Mouse (Mus musculus): Measurements from ENCODE around the gene Ifi203.
"Not testable (repeated sequence)": the region's sequence is repeated elsewhere in the genome, so short reads cannot be mapped to it uniquely, and the experiment has no call there.

Ifi203 gene

DNA sequence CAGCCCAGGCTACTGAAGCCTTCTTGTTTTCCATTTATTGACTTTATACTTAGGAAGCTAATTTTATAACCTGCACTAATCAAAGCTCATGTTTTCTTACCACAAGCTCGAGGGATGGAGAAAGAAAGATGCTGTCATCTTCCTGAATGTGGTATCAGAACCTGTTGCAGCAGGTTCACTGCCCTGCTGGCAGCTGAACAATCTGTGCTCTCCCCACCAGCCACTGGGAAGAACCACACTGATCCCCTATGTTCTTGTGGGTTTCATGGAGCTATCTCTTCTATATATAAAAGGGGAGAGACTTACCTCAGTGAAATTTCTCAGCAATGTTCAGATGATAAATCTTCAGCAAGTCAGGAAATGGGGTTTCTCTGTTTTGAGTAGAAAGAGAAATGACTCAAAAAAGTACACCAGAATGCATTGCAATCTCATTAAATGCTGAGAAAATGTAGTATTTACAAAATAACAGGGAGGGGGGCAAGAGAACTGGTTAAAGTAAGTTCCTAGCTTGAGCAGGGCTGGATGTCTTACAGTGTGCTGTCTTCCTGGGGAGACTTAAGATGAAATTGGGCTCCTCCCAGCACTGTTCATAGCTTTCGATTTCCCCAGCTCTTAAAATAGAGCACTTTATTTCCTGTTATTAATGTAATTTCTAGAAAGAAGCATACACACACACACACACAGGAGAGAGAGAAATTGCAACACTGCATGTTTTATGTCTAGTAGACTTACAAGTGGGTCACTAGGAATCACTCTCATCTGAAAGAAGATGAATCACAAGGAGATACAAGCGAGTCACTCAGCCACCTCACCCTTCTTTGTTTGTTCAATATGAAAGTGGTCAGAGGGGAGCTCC, at the start of gene Ifi203, which contains the start of gene Mndal:
Ifi203 (minus strand) TSS at position 749 of the 856 bp plus-strand sequence.
Mndal (minus strand) TSS at position 568 of the 856 bp plus-strand sequence.
- not testable (repeated sequence) for DNase-seq (ENCODE audit: low read depth, low spot score)

DNA sequence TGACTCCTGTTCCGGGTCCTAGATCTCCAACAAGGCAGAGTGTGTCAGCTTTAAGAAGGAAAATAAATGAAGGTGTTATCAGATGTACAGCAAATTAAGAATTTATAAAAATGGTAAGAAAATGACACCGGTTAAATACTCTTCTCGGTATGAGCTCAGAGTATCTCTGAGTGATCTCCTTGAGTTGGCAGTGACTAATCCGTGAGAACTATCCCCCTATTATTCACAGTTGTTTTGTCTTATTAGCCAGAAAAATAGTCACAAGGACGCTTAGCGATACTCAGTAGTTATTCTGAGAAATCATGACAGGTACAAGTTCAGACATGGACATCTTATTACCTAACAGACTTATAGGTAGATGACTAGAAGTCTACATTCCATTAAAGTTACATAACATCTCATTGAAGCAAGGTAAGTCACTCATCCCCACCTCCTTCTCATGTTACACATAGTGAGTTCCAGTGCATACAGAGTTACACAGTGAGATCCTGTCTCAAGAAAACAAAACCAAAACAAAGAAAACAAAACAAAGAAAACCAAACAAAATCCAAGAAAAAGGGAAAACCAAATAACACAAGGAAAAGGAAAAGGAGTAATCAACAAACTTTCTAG, 40.3 kb upstream of the Ifi203 start, which contains the start of gene Ifi202b:
Ifi202b (minus strand) TSS at position 51 of the 612 bp plus-strand sequence.
- not testable (repeated sequence) for DNase-seq (ENCODE audit: low read depth, low spot score)

DNA sequence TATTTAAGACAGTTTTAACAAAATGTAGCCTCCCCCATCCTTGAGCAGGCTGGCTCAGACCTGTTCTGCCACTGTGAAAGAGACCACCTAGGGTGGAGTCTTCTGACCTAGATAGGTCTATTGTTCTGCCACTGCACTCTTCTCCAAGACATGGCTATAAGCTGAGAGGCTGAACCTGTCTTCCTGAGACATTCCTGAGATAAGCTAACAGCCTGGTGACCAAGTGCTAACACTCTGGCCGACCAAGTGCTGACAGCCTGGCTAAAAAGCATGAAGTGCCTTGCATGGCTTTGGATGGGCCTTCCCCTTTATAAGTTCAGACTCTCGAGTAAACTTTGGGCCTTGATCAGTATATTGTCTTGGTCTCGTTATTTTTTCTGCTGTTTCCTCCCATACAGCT, 38.6 kb upstream of the Ifi203 start:
- DNase-seq (ENCODE audit: low read depth, low spot score): peak; percentile 82

DNA sequence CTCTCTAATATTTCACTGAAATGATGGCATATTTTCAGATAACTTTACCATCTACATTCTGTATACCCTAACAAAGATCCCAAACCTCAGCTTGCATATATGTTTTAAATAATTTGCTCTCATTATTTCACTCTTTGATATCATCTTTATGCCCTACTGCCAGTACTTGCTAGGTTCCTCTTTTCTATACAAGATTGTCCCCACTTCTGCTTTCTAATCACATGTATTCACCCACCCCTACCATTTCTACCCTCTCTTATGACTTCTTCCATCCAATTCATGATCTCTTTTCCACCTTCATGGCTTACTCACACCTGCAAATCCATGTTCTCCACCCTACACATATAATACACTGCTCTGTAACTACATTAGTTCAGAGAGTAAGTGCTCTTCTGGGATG, 35.1 kb upstream of the Ifi203 start:
- no peak for DNase-seq (ENCODE audit: low read depth, low spot score)

DNA sequence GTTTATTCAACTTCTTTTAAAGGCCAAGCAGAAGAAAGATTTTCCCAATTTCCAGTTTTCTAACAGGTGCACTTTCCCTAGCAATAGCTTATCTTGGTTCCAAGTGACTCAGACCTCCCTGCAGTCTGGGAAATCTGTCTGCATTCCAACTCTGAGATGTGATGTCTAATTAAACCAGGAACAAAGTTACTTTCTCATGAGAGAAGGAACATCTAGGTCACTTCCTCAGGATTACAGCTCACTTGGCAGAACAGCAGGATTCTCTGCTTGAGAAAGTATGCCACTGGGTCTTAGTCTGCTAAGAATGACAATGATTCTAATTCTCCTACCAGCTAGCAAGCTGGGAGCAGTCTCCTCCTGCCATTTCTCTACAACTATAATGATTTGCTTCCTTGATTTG, 30.6 kb upstream of the Ifi203 start:
- DNase-seq (ENCODE audit: low read depth, low spot score): no peak

DNA sequence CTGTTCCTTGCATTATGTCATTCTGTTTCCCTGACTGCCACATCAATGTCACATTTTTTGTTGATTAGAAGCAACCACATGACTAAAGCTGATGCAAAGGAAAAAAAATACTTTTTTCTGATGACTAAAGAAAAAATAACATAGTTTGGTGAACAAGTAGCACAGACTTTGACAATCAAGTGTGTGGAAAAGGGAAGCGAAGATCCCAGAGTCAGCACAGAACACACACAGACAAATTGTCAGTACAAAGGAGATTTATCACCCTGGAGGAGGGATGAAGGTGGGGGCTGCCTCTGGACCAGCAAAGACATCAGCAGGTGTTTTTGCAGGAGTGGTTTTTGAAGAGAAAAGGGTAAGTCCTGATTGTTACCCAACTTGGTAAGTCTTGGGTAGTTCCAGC, 19.0 kb upstream of the Ifi203 start:
- not testable (repeated sequence) for DNase-seq (ENCODE audit: low read depth, low spot score)

DNA sequence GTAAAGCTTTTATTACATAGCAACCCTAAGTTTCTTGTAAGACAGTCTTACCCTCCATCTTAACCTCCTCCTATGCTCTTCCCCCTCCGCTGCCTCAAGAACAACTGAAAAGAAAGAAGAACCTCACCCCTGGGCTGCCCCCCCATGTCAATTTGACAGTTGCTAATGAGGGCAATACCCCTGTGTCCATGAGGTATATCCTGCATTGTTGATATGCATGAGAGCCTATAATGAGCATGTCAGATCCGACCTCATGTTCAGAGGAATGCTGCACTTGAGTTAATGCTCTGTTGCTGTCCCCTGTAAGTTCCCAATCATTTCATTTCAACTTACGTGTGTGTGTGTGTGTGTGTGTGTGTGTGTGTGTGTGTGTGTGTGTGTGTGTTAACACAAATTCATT, 17.5 kb upstream of the Ifi203 start:
- not testable (repeated sequence) for DNase-seq (ENCODE audit: low read depth, low spot score)

DNA sequence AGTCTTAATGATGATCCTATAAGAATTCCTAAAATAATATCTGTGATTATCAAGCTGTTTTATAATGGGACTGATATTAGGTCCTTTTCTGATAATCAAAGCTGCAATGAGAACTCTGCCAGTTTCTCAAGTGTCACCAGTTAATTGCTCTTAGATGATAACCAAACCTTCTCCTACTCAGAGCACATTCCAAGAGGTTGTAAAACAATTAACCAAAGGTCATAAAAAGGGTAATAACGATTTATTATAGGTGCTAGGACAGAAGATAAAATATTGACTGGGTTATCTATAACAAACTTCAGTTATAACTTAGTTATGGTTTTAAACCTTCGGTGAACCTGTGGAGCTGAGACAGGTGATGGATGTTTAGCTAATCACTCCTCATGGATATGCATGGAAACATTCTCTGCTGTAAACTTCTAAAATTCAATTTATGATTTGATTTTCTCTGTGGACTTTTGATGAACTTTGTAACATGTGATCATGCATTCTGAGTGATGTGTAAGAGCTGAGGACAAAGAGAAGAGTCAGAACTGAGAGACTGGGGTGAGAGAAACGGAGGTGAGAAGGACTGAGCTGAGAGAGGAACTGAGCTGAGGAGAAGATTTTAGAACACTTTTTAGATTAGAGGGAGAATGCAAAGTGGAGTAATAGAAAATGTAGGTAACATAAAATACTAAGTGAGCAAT, 13.5 kb upstream of the Ifi203 start:
- not testable (repeated sequence) for DNase-seq (ENCODE audit: low read depth, low spot score)

DNA sequence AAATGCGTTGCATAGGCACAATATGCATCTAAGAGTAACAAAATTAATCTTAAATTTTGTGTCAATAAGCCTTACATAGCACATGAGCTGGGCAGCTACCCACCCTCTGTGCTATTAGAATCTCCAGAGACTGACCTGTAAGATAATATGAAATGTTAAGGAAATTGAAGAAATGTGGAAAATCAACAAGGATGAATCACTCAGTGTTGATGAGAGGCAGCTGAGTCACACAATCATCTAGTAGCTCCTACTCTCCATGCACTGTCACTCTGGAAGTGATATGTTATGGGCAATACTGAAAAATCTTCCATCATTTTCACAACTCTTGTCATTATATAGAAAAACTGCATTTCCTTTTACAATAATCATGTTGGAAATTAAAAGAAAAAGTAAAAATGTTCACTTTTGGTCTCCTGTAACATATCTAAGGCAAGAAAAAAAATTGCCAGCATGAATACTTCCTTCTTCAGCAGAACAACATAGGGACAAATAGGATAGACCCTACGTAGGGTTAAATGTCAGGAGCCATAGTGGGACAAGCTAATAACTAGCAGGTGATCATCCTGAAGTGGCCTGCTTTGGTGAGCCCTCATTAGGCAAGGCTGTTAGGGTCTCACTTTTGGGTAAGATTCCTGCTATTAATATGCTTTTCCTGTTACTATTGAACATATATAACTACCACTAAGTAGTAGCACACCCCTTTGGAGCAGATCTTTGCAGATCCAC, 12.8 kb upstream of the Ifi203 start:
- no peak for DNase-seq (ENCODE audit: low read depth, low spot score)

DNA sequence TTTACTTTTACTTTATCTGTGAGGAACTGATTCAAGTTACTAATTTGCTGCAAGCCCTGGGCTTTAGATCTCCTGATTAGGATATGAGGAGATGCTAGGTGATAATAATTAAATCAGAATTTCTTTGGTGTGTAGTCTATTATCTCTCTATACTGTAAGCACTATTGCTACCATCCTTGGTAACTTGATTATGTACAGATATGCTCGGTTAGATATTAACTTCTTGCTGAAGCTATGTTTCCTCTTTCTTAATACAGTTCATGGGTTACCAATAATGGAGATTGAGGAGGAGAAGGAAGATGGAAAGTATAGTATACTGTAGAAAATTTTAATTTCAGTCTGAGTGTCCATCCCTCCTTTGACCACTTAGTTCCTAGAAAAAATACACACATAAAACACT, 11.1 kb upstream of the Ifi203 start:
- no peak for DNase-seq (ENCODE audit: low read depth, low spot score)

DNA sequence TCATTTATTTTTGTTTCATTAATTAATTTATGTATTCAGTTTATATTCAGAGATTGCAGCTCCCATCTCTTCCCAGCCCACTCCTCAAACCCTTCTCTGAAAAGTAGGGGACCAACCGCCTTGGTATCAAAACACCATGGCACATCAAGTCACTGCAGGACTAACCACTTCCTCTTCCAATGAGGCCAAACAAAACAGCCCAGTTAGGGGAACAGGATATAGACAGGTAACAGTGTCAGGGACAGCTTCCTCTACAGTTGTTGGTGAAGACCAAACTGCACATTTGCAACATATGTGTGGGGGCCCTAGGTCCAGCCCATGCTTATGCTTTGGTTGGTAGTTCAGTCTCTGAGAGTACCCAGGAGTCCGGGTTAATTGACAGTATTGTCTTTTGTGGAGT, 6.6 kb upstream of the Ifi203 start:
- DNase-seq (ENCODE audit: low read depth, low spot score): not testable (repeated sequence)

DNA sequence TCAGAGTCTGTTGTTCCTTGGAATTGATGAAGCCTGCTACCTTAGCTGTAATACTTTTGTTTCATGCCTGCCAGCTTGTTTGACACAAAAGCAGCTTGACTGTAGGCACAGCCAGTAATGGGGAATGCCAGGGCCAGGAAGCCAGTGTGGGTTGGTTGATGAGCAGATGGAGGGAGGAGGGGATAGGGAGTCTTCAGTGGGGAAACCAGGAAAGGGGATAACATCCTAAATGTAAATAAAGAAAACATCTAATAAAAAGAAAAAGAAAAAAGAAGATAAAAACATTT, 251 bp upstream of the Ifi203 start:
- not testable (repeated sequence) for DNase-seq (ENCODE audit: low read depth, low spot score)

DNA sequence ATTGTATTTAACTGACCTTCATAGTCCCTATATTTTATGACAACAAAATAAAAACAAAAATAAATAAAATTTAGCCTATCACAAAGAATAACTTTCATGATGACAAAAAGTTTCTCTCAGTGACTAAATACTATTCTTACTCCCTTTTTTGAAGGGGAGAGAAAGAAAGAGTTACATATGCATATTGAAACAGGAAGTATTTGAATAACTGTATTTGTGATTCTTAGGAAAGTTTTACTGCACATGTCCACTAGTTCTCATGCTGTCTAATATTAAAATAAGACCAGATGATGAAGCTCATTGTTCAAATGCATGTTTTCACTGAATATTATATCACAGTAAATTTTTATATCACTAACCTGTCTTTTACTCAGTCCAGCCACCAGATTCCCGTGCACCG, 950 bp downstream of the Ifi203 start:
- DNase-seq (ENCODE audit: low read depth, low spot score): not testable (repeated sequence)

DNA sequence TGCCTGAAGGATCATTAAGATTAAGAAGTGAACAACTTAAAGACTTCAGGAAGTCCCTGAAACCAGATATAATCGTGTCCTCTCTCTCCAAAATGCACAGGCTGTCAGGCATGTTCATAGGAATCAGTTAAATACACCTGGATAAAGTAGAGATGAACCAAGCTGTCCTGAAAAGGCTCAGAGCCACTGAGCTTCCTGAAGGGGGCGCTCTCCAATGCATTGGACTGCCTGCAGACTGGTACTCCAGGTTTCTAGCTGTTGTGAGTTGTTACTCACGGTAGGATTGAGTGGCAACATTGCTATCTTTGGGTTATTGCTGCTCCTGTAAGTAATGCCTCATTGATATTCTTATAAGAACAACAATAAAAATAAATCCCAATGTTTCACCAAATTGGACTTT, 23.2 kb downstream of the Ifi203 start:
- DNase-seq (ENCODE audit: low read depth, low spot score): not testable (repeated sequence)

DNA sequence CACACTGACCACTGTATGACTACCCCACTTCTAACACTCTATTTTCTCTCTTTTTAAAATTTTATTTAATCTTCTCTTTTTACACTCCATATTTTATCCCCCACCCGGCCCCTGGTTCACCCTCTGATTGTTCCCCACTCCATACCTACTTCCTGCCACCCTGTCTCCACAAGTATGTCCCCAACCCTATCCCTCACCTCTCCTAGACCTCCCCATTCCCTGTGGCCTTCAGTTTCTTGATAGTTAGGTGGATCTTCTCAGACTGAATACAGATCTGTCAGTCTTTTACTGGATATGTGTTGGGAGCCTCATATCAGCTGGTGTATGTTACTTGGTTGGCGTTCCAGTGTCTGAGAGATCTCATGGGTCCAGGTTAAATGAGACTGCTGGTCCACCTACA, 27.9 kb downstream of the Ifi203 start:
- no peak for DNase-seq (ENCODE audit: low read depth, low spot score)

DNA sequence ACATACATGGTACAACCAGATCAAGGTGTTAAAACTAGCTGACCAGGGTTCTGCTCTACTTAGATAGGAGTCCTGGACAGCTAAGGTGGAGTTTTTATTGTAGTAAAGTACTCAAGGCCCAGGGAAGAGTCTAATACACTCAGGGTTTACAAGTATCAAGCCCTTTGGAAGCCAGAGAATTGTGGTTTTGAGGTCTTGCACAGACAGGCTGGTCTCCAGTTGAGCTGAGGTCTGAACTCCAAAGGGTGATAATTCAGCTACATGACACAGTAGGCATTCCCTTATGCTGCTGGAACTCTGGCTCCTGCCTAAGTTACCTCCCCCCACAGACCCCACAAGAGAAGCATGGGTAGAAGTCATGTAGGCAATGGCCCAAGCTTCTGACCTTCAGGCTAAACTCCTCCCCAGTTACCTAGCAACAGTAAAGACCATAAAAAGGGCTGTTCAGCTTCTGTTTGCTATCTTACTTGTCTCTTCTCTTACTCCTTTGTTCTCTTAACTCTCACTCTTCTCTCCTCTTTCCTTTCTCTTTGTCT, 29.1 kb downstream of the Ifi203 start:
- not testable (repeated sequence) for DNase-seq (ENCODE audit: low read depth, low spot score)

DNA sequence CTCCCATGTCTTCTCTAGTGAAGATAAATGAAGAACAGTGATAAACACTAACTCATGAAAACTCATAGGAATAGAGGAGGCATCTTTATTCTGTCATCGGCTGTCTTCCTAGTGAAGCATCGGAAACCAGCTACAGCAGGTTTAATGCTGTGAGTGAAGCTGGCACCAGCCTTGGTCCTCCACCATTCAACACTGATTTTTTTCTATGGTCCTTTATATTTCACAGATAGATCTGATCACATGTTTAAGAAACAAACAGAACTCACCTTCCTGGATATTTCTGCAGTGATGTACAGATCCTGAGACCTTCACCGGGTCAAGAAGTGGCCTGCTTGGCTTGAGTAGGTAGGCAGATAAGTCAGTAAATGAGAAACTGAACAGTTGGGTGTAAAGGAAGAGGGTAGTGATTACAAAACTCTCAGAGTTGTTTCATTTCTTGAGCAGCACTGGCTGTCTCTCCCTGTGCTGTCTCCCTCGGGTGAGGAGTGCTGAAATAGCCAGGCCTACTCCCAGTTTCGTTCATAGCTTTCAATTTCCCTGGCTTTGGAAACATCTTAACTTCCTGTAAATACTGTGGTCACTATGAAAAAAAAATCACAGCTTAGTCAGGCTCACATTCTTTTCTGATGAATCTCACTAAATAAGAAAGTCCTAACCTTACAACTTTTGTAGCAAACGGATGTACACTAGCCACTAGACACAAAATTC, 29.8 kb downstream of the Ifi203 start, which contains the start of gene Ifi211:
Ifi211 (minus strand) TSS at position 499 of the 708 bp plus-strand sequence.
- DNase-seq (ENCODE audit: low read depth, low spot score): not testable (repeated sequence)

DNA sequence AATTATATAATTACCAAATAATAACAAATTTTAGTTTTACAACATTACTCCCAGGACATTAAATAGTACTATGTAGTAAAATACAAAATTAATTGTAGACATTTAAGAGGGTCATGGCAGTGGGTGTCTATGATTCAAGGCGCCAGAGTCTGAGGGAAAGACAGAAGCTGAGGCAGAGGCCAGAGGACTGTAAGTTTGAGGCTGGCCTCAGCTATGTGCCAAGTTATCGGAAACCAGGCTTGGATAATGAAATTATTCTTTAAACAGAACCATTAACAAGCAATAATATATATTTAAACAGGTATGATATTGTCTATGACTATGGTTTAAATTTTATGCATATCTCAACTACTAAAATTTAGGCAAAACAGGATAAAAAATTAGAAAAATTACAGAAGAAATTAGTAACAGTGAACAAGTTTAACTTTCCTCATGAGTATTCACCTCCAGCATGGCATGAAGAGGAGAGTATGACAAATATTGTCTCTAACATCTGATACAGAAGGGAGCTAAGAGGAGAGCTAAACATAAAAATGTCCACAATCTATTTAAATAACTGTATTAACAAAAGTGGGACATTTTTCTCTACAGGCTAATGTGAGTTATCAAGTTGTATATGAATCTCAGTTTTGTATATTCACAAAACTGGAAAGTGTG, 30.5 kb downstream of the Ifi203 start:
- no peak for DNase-seq (ENCODE audit: low read depth, low spot score)

DNA sequence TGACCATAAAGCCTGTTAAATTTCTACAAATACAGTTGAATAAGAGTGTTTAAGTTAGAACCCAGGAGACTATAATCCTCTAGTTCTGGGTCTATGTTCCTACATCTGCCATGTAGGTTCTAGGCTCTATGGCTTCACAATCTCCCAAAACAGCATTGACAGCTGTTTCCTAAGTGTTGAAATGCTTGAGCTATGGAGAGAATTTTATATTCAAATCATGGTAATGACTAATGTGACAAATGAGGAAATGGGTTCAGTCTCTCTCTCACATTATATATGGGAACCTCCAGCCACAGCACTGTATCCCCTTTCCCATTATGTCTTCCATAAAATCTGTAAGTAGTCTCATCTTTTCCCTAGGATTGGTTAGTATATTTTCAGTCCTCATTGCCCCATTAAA, 34.1 kb downstream of the Ifi203 start:
- DNase-seq (ENCODE audit: low read depth, low spot score): not testable (repeated sequence)

DNA sequence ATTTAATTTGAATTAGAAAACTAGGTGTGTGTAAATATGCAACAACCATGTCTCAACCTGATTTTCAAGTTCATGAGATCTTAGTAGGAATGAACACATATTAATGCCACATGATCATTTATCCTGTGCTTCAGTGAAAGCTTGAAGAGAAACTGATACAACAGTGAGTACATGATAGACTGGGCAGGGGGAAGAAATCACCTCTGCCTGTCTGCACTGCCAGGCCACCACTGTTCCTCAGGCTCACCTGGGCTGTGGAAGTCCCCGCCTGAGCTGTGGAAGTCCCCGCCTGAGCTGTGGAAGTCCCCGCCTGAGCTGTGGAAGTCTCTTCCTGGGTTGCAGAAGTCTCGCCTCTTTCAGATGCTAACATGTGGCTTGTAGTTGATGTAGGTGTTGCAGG, 36.6 kb downstream of the Ifi203 start:
- not testable (repeated sequence) for DNase-seq (ENCODE audit: low read depth, low spot score)
